Mouse (Mus musculus) embryonic facial prominence, embryonic 15.5 days (tissue): ENCODE measurements around the gene 1600014C10Rik. TPM values are rescaled to one million over a fixed set of nuclear protein-coding genes. Genes with fewer than 3 reads are reported as not detected.

Experiments used
- ATAC-seq: fragments of 200-750 bp; cut with Nextera tagmentation; 2 replicates; pipeline ENCODE4 v1.8.0; 2017; ENCODE audit warnings: low read depth, moderate TSS enrichment; ENCODE audit not compliant: insufficient number of reproducible peaks, low FRiP score, low TSS enrichment
- H3K27ac ChIP-seq: fragments of 300-500 bp; sonication (generic); replicated peaks from 2 replicates; pipeline ENCODE4 v1.5.1; 2015; ENCODE audit warnings: mild to moderate bottlenecking, inconsistent platforms
- H3K27me3 ChIP-seq: fragments of 300-500 bp; sonication (generic); 2 replicates; pipeline ENCODE4 v1.6.1; 2015; ENCODE audit warnings: inconsistent platforms
- H3K36me3 ChIP-seq: fragments of 300-500 bp; sonication (generic); 2 replicates; pipeline ENCODE4 v1.6.1; 2015; ENCODE audit warnings: mild to moderate bottlenecking, inconsistent platforms
- H3K4me1 ChIP-seq: fragments of 300-500 bp; sonication (generic); 2 replicates; pipeline ENCODE4 v1.6.1; 2015; ENCODE audit warnings: inconsistent platforms
- H3K4me2 ChIP-seq: fragments of 300-500 bp; sonication (generic); replicated peaks from 2 replicates; pipeline ENCODE4 v1.6.1; 2015; ENCODE audit warnings: mild to moderate bottlenecking, inconsistent platforms
- H3K4me3 ChIP-seq: fragments of 300-500 bp; sonication (generic); replicated peaks from 2 replicates; pipeline ENCODE4 v1.5.1; 2015; ENCODE audit warnings: mild to moderate bottlenecking, inconsistent platforms
- H3K9ac ChIP-seq: fragments of 300-500 bp; sonication (generic); 2 replicates; pipeline ENCODE4 v1.6.1; 2015; ENCODE audit warnings: inconsistent platforms
- H3K9me3 ChIP-seq: fragments of 300-500 bp; sonication (generic); replicated peaks from 2 replicates; pipeline ENCODE4 v1.6.1; 2016; ENCODE audit warnings: inconsistent platforms
- WGBS: fragments of 180-500 bp; shearing (Covaris S2); methylation state at CpG from one replicate; pipeline ENCODE4 v1.1.7; 2015; 5-methylcytosine and 5-hydroxymethylcytosine counted together
- polyA plus RNA-seq: library from polyadenylated mRNA; unstranded; fragments of >200 nt; fragmentation: Nextera tagmentation; extraction: Ambion mirVana; gene quantifications from 2 replicates; pipeline ENCODE4 v1.2.1, GENCODE M21; 2015

The 1600014C10Rik gene
- polyA plus RNA-seq, 1 experiment from 2014 or later = 18.4 TPM

- ATAC-seq = no peak
- no peaks in the 10 kb centered on the region for H3K9me3 ChIP-seq
Observed at GRCm38 (mm10) chr7:38237140-38237539, 54.1 kb downstream of the 1600014C10Rik start.

GRCm38 (mm10) chr7:38242417-38242816, 59.4 kb downstream of the 1600014C10Rik start:
- H3K27me3 ChIP-seq = no peaks in the 10 kb centered on the region
- no peaks in the 10 kb centered on the region for H3K9me3 ChIP-seq
- WGBS = 84% methylated on average over 4 of the region's 4 CpGs
- H3K4me3 ChIP-seq = no peak overlapping the region
- H3K4me2 ChIP-seq = no peak overlapping the region
- H3K4me1 ChIP-seq = no peaks in the 10 kb centered on the region
- no peak overlapping the region for H3K9ac ChIP-seq
- H3K36me3 ChIP-seq = no peaks in the 10 kb centered on the region
- H3K27ac ChIP-seq = no peak overlapping the region
- ATAC-seq = no peak

More at GRCm38 (mm10) chr7:38237140-38237539, 54.1 kb downstream of the 1600014C10Rik start:
- Histone ChIP-seq H3K36me3 (no peaks in the 10 kb centered on the region), H3K27ac (no peak overlapping the region), H3K27me3 (no peaks in the 10 kb centered on the region), H3K4me1 (no peaks in the 10 kb centered on the region), H3K4me2 (no peak overlapping the region), H3K9ac (no peak overlapping the region), H3K4me3 (no peak overlapping the region)

Other genes starting within 250 kb of the 1600014C10Rik start
- gene Uri1, start 159.7 kb upstream of the 1600014C10Rik start, polyA plus RNA-seq = 40.2 and 40.8 TPM in 2 replicates
- 59.9 and 62.3 TPM in 2 replicates for gene Ccne1, start 75.7 kb upstream of the 1600014C10Rik start, polyA plus RNA-seq
- gene Plekhf1, start 44.8 kb downstream of the 1600014C10Rik start, polyA plus RNA-seq = 4.8 and 5.3 TPM in 2 replicates
- gene Pop4, start 88.2 kb downstream of the 1600014C10Rik start, polyA plus RNA-seq = 51.3 and 56.1 TPM in 2 replicates